Mouse (Mus musculus) cerebellum, postnatal 10 days (tissue): ENCODE measurements at regions not wholly inside any gene's neighbourhood (a gene's known extent, or its start where the extent isn't known, plus 50 kb on each side); places are given as distances from the start of the nearest gene placed in this dataset.
A peak's percentile ranks its signal among the peaks of the same experiment; 100 is the strongest.

Experiments used
- DNase-seq, 2 experiments: peaks; one replicate each; pipeline ENCODE4 v3.0.0; 2021; ENCODE audit warnings: mixed read lengths in 2 of 2

DNA sequence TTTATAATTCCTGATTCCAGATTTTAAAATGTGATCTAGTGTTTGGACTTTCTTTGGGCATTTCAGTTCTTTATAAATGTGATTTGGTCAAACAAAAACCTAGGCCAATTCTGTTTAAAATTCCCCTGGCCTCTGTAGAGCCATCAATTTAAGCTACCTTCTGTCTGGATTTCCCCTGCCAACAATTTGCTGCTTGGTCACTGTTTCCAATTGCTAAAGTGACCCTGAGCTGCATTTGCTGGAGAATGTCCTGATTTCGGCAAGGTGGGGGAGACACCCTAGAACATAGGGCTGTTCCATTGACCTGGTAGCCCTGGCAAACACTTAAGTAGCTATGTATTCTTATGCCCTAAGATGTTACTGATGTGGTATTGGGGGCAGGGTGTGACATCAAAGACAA lies 386.3 kb upstream of the Pou3f3 start:
- peak; percentile 48 to 58 for DNase-seq

DNA sequence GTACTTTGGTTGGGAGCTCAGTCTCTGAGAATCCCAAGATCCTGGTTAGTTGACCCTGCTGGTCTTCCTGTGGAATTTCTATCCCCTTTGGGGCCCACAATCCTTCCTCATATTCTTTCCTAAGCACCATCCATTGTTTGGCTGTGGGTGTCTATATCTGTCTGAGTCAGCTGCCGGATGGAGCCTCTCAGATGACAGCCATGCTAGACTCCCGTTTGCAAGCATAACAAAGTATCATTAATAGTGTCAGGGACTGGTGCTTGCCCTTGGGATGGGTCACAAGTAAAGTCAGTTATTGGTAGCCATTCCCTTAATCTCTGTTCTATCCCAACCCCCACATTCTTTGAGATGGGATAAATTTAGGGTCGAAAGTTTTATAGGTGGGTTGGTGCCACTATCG lies 382.1 kb upstream of the Pou3f3 start:
- no peak for DNase-seq

DNA sequence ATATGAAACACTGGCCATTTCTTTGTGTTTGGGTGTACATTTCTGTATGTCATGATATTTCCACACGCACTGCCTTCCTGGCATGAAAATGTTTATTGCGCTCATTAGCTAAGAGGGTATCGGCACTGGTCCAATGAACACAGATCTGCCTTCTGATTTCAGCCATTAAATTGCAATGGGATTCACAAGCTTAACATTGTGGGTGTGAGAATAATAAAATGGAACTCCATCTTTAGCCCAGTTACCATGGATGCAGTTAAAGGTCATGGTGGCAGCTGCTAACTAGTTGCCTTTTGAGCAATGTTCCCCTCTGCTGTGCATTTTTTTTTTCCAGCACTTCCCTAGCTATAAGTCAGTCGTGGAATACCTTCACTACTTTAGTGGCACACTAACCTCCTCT lies 343.7 kb upstream of the Pou3f3 start:
- DNase-seq: peak; percentile 31 to 33

DNA sequence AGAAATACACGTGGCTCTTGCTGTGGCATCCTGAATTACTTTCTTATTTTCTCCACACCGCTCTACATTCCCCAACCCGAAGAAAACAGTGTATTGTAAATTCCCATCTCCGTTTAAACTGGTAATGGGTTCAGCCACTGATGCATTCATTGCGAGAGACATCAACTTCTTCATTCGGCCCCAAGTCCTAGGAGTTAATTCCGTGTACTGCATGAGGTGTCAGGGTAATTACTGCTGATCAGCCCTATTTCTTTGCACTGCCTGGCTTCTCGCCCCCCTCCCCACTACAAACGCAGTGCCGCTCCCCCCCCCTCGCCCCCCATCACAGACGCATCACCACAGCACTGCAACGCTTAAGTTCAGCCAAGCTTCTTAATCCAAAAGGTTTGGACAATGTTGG lies 343.2 kb upstream of the Pou3f3 start:
- peak; percentile 9 to 11 for DNase-seq

DNA sequence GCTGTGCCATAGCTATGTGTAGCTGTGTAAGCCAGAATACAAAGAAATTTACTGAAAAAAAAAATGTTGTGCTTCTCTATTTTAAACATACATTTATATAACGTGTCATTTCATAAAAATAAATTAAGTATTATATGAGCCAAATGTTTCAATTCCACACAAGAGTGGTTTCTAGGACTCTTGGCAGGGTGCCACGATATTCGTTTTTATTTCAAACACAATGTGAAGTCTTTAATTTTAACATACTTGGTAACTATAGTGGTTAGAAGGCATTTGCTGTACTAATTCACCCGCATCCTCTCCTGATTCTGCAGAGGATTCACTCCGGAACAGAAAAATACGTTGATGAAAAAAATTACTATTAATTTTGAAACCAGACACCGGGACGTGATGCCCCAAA lies 342.5 kb upstream of the Pou3f3 start:
- peak; percentile 36 to 53 for DNase-seq

DNA sequence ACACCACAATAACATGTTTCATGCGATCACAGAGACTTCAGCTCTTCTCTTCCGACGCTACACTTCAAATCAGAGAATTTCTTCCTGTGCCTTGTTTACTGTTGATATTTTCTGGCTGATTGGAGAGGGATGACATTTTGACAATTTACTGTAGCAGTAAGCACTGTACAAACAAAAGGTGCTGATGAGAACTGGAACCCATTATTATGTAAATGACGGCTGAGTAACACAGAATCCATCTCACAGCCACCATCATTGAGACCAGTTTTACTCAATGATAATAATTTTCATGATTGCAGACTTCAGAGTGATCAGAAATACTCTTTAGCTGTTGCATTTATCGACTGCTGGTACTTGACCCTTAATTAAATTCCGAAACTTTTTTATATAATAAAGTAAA lies 341.5 kb upstream of the Pou3f3 start:
- DNase-seq: no peak

DNA sequence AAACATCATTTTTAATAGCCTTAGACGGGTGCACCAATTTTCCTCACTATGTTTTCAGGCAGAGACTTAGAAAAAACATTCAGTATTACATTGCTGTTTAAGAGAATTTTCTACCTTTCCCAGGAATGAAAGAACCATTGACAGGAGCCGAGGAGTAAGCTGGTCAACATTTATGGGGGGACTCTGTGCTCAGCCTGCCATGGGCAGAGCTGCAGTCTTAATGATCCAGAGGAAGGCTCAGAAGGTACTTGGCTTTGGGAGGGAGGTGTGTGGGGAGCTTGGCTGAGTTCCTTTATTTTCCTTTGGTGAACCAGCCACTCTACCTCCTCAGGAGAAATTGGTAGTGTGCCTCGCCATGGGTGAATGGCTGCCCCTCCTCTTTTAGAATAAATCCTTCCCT lies 333.1 kb upstream of the Pou3f3 start:
- DNase-seq: no peak

DNA sequence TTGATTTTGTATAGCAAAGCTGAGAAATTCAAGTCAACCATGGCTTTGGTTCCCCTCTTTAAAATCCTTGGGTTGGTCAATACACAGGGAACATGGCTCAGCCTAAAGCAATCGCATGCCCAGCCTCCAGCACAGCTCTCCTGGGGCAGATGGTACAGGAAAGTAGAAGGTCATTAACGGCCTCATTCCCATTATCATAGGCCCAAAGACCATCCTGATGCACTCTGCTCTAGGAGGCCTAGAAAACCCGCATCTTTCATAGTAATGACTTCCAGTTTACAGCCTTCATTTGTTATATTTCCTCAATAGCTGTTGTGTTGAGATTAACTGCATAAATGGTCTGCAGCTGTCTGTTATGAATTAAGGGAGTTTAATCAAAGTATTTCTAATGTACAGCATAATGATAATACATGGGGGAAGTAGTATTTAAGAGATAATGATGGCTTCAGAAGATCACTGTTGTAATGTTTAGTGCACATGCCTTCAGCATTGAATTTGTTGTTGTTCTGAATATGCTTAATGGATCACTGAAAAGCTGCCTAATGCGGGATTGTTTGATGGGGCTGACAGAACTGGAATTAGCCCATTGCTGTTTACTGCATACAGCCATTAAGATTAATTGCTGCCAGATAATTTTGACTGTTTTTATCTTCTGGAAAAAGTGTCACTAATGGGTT lies 329.8 kb upstream of the Pou3f3 start:
- no peak for DNase-seq

DNA sequence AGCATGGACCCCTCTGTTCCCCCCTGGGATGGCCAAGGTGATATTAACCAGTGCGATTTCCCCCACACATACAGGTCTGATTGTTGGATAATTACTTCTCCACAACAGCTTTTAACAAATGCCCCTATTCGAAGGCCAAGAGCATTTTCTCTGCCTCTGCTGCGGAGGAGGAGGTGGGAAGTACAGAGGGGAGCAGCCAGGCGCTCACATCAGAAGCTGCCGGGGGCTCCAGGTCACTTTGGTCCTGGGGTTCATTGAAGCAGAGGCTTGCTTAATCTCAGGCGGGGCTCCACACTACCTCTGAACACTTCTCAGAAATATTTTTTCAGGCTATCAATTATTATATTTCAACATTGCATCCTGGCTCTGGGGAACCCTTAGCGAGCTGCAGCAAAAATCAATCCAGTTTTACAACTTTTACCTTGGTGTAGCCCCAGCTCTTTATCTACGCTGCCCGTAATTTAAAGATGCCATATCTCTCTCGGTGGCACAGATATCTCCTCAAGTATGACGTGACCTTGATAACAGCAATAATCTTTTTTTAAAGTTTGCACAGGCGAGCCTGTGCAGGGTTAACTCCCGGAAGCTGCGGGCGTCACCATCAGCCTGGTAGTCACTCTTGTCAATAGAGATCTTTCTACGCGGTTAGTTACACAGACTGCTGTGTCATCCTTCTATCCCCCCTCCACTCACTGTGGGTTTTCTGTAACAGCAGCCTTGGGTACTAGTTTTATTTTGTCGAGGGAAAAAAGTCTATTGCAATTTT lies 307.5 kb upstream of the Pou3f3 start:
- no peak for DNase-seq

DNA sequence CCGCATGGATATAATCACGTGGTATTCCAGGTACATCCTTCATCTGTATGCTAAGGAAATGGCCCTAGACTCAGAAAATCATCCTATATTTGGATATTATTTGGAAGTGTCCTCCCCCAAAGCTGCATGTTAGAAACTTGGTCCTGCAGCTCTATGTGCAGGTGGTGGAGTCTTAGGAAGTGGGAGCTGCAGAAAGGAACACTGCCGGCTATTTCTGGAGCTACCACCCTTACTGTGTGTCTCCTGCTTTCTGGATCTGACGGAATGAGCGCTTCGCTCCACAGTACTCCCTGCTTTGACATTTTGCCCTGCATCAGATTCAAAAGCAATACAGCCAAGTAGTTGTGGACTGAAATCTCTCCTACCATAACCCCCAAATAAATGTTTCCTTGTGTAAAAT lies 306.8 kb upstream of the Pou3f3 start:
- no peak for DNase-seq

DNA sequence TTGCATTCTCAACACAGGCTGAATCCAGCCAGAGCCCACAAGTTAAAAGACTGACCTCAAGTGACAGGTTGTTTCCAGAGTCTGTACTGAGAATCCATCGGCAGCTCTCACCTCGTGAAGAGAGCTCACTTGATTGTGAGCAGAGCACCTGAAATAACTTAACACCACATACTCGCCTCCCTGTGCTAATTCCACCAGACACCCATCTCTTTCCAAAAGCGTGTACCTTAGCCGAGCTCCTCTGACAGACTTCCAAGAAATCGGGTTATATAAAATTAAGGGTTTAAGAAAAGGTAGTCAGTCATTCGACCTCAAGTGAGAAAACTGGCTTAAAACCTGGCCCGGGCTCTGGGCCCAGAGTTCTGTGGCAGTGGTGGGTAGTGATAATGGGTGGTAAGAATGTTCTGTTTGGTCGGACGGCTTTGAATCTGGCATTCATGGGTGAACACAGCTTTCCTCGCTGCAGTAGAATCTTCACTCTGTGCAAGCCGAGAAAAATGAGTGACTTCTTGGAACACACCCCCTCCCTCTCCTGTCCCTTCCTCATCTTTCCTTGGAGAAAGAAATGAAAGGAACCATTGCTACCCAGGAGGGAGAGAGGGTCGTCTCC lies 299.8 kb upstream of the Pou3f3 start:
- DNase-seq: no peak

DNA sequence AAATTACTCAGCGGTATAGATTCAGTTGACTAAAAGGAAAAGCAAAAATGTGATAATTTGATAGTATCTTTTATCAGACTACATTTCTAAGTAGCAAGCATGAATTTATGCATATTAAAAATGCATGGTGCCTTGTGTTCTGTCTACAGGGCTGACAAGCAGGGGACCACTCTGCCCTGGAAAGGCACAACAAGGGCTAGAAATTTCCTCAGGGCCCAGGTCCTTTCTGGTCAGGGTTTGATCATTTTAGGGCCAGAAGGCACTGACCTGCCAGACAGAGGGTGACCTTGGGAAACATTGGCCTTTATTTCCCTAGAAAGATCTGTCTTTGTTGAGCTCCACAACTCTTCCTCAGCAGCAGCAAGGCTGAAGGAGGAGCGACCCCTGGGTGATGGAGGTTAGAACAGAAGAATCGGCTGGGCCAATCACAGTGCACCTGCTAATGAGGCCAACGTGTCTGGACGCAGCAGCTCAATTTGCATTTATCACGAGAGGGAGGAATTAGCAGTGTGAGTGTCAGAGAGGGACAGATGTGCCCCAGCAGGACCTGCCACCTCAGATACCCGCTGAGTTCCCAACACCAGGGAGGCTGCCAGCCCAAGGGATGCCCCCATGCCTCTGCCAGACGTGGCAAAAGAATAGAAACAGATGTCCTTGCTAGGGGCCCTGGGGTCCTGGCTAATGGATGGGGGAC lies 297.0 kb upstream of the Pou3f3 start:
- DNase-seq: peak; percentile 12 to 30

DNA sequence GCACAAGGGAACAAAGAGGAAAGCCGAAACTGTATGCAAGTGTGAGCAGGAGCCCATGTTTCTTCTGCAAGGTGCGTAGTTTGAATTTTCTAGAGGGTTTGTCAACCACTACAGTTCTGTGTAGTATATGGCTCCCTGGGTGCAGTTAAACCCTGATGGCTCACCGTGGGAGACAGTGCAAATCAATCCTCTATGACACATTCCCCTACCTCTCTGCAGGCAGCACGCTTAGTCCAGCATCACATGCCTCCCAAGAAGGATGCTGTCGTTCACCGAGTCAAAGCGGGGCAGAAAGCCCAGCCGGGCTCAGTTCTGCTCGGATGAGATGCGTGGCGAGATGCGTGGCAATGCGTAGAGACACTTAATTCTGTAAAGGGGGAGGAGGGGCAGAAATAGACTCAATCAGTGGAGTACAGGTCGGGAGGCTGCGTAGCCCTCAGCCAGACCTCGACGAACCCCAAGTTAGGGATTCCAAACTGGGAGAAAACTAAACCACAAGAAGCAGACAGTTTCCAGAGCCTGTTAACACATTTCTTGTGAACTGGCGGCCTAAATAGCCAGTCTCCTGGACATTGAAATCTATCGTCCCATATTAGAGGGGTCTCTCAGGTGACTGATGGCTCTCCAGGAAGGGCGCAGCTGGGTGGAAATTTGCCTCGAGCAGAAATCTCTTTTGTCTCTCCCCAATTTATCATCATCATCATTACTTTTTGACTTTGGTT lies 279.6 kb upstream of the Pou3f3 start:
- peak in 1 of 2 experiments; percentile 8 for DNase-seq

DNA sequence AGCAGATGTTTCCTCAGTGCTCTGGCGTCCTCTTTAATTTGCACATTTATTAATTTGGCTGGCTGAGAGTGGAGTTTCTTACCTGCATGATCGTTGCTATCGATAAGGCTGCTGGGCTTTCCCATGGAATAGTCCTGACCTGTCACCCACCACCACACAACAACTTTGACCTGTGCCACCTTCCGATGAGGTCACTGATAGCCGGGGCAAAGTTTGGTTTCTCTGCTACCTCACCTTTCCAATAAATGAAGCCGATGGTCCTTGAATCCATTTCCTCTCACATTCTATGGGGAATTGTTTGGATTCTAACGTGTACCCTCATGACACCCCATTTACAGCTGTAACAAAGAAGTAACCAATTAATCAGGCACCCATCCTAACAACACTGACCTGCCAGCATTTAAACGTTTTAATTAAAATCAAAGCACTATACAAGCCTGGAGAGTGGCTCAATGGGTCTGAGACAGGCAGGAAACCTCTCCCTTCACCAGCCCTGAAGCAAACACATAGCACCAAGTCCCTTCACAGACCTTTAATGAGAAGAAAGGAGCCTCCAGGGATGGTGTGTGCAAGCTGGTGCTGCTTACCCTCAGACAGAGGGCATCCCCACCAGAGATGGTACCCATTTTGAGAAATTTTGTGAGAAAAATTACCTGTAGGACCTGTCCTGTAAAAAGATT lies 278.9 kb upstream of the Pou3f3 start:
- DNase-seq: no peak

DNA sequence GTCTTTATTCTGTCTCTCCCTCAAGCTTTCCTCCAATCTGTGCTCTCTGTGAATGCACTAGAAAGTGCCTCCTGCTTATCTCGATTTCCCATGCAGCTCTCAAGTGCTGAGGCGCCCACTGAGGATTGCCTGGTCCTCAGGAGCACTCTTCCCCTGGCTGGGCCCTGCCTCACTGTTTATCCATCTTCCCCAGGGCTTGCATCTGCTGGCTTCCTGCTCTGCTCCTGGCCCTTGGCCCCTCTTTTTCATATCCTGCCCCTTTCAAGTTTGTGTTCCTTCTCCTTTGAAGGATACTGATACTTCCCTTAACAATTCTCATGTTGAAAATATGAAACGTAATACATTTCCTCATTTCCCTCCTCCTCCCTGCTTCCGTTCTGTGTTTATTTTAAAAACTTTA lies 277.8 kb upstream of the Pou3f3 start:
- no peak for DNase-seq

DNA sequence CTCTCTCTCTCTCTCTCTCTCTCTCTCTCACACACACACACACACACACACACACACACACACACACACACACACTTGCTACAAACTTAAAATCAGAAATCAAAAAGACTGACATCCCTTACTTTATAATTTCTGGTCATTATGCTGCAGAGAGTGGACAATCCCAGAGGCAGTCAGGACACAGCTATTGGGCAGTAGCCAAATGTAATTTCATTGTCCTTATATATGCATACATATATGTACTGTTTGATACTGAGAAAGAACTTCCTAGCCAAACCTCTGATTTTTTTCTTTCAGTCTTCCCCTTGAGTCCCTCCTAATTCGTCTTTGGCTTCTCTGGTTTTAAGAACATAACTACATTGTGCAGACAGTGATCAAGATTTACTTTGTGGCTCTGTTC lies 277.3 kb upstream of the Pou3f3 start:
- no peak for DNase-seq

DNA sequence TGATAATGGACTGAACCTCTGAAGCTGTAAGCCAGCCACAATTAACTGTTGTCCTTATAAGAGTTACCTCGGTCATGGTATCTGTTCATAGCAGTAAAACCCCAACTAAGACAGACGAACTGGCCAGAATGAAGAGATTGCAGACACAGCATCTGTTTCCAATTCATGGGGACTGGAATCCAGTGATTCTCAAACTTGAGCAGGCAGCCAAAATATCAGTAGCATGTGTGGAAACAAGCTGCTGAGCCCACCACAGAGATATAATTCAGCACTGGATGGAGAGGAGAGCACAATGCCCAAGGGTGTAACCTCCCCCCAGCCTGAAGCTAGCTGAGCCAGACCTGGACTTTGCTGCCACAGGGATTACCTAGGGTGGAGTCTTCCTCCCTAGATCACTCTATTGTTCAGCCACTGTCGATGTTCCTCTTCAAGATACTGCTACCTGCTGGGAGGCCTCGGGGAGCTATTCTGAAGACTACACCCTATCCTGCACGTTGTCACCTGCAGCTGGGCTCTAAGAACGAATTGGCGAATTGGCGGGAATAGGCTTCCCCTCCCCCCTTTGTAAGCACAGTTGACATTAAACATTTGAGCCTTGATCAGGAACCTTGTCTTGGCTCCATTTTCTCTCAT lies 259.1 kb upstream of the Pou3f3 start:
- DNase-seq: no peak

DNA sequence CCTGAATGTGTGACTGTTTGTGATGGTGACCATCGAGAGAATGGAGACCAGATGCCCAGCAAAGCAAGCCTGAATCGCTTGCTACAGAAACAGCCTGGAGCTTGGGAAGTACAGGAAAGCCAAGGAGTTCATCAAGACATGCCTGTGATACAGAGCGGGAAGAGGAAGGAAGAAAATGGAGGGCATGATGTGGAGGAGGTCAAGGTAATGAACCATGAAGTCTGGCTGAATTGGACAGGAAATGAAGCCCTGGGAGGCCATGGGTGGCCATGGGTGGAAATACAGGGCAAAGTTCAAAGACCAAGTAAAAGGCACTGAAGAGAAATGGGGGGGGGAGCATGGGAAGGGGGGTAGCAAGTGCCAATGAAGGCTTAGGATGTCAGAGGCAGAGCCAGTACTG lies 227.2 kb upstream of the Pou3f3 start:
- DNase-seq: no peak

DNA sequence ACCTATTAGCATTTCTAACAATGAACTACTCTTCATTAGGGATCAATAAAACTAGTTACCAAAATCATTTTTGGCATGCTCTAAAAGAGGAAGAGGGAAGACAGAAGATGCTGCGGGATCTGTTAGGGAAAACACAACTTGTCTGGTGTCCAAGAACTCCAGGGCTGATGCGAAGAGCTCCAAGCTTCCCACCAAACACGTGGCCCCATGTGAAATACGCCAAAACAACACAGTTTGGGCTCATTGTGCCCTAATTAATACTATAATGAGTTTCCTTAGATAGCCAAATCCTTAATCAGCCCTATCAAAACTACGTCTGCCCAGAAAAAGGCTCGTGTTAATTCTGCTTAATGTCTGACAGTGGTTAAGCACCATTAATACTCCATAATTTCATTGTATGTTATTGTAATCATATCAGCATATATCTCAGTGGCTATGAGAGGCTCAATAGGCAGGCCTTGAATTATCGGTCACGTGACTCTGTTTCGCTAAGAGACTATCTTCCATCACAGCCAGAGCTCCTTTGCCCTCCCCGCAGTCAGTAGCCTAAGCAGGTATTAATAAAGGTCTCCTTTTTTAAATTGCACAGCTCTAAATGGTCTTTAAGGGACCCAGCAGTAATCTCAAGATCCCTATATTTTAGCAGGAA lies 223.6 kb upstream of the Pou3f3 start:
- no peak for DNase-seq

DNA sequence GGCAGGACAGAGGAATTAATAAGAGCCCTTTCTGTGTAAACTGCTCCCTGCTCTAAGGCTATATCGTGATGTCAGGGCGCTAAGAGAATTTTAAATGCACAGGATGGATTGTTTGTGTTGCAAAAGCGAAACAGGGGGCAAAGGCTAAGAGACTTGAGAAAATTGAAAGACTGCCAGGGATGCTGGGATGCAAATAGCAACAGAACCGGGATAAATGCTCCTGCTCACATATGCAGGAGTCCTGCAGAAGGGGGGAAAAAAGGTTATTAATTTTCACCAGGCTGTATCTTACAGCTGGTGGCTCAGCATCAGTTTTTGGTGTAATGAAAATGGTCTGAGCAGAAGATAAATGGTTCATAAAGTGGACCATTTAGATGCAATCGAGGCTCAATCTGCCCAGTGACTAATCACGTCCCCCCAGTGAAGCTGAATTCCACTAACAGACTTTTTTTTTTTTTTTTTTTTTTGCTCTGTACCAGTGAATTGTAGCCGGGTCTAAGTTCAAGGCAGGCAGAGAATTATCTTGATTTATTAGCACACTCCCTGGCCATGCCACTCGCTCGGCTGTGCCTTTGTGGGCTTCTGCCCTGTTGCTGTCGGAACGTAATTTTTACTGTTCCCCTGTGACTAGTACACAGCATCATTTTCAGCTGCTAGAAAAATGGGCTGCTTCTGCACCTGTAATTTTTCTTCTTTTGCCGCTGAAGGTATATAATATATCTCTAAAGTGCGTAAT lies 222.9 kb upstream of the Pou3f3 start:
- no peak for DNase-seq

DNA sequence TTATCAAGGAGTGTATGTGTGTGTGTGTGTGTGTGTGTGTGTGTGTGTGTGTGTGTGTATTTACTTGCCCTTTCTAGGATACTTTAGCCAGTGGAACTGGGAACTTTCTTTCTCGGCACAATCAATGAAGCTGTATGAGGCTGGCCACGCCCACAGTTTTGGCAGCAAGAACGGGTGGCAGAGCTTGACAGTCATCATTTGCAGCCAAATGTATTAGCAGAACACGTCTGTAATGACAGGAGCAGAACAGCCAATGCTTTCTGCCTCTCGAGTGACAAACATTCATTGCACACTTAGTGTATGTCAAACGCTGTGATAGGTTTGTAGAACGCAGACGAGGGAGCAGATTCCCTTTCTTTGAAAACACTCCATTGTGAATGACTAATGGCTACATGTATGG lies 221.4 kb upstream of the Pou3f3 start:
- peak in 1 of 2 experiments; percentile 25 for DNase-seq
